Mouse (Mus musculus) ES-Bruce4 (cell line): ENCODE measurements around the gene Cpn1. TPM values are rescaled to one million over a fixed set of nuclear protein-coding genes. Genes with fewer than 3 reads are reported as not detected.

Experiments used
- H3K27ac ChIP-seq: 2 replicates; pipeline ENCODE4 v1.5.1; 2012; ENCODE audit warnings: low read length, inconsistent platforms; ENCODE audit not compliant: insufficient read depth
- H3K27me3 ChIP-seq: 2 replicates; pipeline ENCODE4 v1.6.1; 2012; ENCODE audit warnings: mild to moderate bottlenecking, low read length, inconsistent platforms; ENCODE audit not compliant: control insufficient read depth, poor library complexity, insufficient read depth, severe bottlenecking
- H3K36me3 ChIP-seq: 2 replicates; pipeline ENCODE4 v1.6.1; 2012; ENCODE audit warnings: inconsistent platforms, mild to moderate bottlenecking, low read length, moderate library complexity; ENCODE audit not compliant: control insufficient read depth, poor library complexity, insufficient read depth, severe bottlenecking
- H3K4me1 ChIP-seq: one replicate; pipeline ENCODE4 v1.8.1; 2011; ENCODE audit warnings: low read length; ENCODE audit not compliant: control insufficient read depth, insufficient read depth
- H3K4me3 ChIP-seq: 2 replicates; pipeline ENCODE4 v1.5.1; 2011; ENCODE audit warnings: low read depth, mild to moderate bottlenecking, low read length
- H3K9ac ChIP-seq: 2 replicates; pipeline ENCODE4 v1.6.1; 2012; ENCODE audit warnings: low read depth, mild to moderate bottlenecking, inconsistent platforms; ENCODE audit not compliant: poor library complexity, severe bottlenecking
- H3K9me3 ChIP-seq: replicated peaks from 2 replicates; pipeline ENCODE4 v1.6.1; 2012; ENCODE audit warnings: mild to moderate bottlenecking, low read length, inconsistent platforms; ENCODE audit not compliant: control insufficient read depth, poor library complexity, insufficient read depth, severe bottlenecking
- CTCF ChIP-seq: IDR thresholded peaks from one replicate; pipeline ENCODE4 v1.8.1; 2011; ENCODE audit warnings: low read depth, low read length
- EP300 ChIP-seq: IDR thresholded peaks from 2 replicates; pipeline ENCODE4 v1.6.1; 2011; ENCODE audit warnings: low read depth, low read length; ENCODE audit not compliant: insufficient read depth
- POLR2A ChIP-seq: IDR thresholded peaks from one replicate; pipeline ENCODE4 v1.8.1; 2011; ENCODE audit warnings: low read length; ENCODE audit not compliant: insufficient read depth
- polyA plus RNA-seq: library from polyadenylated mRNA; stranded (reverse); fragments of >200 nt; gene quantifications from 2 replicates; pipeline ENCODE4 v1.2.4, GENCODE M21; 2011; ENCODE audit warnings: low read depth; ENCODE audit not compliant: missing spikeins, insufficient read depth, insufficient read length

Gene Cpn1
- polyA plus RNA-seq, 1 experiment, result 1.2 TPM

DNA sequence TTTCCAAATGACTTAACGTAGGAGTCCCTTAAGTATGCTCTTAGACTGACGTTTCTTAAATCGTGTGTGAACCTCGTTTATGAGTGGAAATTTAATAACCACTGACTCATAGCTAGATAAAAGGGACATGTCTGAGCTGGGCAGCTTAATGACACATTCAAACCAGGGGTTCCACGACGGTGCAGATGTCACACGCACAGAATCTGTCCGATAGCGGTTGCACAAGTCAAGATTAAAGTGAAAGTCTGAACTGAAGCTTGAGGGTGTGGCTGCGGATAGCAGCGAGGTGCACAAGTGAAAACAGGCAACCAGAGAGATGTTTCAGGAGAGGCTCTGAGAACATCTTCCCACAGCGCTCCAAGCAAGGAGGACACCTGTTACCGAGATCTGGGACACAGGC is 64.9 kb downstream of the Cpn1 start:
- Histone ChIP-seq H3K4me3 (no peak overlapping the region), H3K9me3 (no peaks in the 10 kb centered on the region), H3K4me1 (peaks cover 5% of the 10 kb centered on the region), H3K27ac (no peak overlapping the region), H3K9ac (no peak overlapping the region), H3K27me3 (no peaks in the 10 kb centered on the region), H3K36me3 (no peaks in the 10 kb centered on the region)
- TF ChIP-seq POLR2A, result no peak
- TF ChIP-seq EP300, result no peak
- no peak for TF ChIP-seq CTCF

DNA sequence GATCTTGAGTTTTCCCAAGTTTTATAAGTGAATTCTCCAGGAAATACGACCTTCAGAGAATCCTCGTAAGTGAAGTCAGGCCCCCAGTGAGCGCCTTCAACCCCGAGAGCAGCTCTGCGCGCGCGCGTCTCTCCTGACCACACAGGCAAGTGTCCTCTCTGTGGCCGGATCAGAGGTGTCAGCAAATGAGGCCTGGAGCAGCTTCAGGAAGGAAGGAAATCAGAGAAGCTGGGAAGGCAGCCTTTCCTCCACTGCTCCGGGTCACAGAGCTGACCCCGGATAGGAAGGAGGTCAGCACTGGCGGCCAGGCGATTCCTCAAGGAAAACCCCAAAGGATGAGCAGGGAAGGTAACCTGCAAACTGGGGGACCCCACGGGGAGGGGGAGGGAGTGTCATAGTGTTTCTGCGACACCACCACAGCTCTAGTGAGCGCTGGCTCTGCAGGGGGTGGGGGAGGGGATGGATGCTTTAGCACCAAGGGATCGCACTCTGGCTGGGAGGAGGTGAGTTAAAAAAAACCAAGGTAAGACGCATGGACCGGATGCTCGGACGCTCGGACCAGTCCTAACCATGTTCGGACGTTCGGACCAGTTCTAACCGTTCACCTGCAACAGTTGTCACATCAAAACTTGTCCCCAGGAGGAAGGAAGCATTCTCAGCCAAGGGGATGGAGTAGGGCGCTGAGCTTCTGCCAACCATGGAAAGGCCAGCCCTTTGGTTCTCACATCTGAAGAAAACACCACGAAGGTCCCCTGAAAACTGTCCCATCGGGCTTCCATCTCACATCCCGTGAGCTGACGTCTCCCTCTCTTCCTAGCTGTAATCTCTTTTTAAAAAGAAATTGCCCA is 65.7 kb downstream of the Cpn1 start:
- peaks cover 5% of the 10 kb centered on the region for H3K4me1 ChIP-seq
- no peaks in the 10 kb centered on the region for H3K27me3 ChIP-seq
- no peak overlapping the region for H3K27ac ChIP-seq
- no peak overlapping the region for H3K9ac ChIP-seq
- no peaks in the 10 kb centered on the region for H3K9me3 ChIP-seq
- TF ChIP-seq POLR2A (no peak), CTCF (no peak), EP300 (no peak)
- no peak overlapping the region for H3K4me3 ChIP-seq
- H3K36me3 ChIP-seq, result no peaks in the 10 kb centered on the region

DNA sequence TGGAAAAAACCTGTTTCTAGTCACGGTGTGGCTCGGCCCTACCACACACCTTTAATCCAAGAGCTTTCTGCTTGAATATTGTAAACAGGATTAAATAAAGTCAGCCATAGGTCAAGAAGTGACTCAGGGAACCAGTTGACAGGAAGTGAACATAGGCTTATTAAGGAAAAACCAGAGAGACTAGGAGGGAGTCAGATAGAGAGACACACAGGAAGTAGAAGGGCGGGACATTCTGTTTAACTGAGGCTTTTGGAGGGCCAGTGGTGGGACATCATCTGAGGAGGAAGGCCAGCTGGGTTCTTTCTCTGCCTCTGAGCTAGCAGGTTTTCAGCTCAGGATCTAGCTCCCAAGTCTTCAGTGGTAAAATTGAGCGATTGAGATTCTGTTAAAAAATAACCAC is 66.5 kb downstream of the Cpn1 start:
- Histone ChIP-seq H3K9me3 (no peaks in the 10 kb centered on the region), H3K9ac (no peak overlapping the region), H3K4me1 (peaks cover 4% of the 10 kb centered on the region), H3K27me3 (no peaks in the 10 kb centered on the region), H3K36me3 (no peaks in the 10 kb centered on the region), H3K4me3 (no peak overlapping the region), H3K27ac (no peak overlapping the region)
- no peak for TF ChIP-seq POLR2A

DNA sequence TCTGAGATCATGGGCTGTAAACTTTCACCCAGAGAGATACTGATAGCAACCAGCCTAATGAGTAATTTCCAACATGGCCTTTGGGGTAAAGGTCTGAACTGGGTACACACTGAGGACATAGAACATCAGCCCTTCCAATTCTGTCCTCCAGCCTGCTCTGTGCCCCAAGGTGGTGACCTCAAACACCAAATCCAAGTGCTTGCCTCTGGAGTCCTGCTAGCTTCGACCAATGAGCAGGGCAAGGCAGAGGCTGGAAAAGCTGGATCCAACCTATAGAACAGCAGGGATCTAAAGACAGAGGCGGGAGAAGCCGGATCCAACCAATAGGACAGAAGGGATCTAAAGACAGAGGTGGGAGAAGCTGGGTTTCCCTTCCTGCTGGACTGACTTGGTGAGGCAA is 67.5 kb downstream of the Cpn1 start:
- Histone ChIP-seq H3K9ac (no peak overlapping the region), H3K36me3 (no peaks in the 10 kb centered on the region), H3K4me1 (peaks cover 3% of the 10 kb centered on the region), H3K27me3 (no peaks in the 10 kb centered on the region), H3K4me3 (no peak overlapping the region), H3K27ac (no peak overlapping the region), H3K9me3 (no peaks in the 10 kb centered on the region)
- TF ChIP-seq POLR2A (no peak), EP300 (no peak), CTCF (no peak)

DNA sequence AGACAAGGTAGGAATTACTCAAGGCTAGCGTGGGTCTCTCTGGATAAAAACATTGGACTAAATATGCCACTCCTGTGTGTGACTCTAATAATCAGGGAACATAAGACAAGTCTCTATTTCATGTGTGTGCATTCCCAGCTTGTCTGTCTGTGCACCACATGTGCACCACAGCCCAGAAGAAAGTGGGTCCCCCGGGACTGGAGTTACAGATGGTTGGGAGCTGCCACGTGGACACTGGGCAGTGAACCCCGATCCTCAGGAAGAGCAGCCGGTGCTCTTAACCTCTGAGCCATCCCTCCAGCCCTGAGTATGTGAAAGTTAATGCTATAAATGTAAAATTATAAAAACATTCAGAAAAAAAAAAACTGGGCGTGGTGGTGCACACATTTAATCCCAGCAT is 68.6 kb downstream of the Cpn1 start:
- Histone ChIP-seq H3K27ac (no peak overlapping the region), H3K9ac (no peak overlapping the region), H3K4me3 (no peak overlapping the region), H3K4me1 (peaks cover 3% of the 10 kb centered on the region), H3K36me3 (no peaks in the 10 kb centered on the region), H3K9me3 (no peaks in the 10 kb centered on the region), H3K27me3 (no peaks in the 10 kb centered on the region)
- TF ChIP-seq EP300, result no peak

DNA sequence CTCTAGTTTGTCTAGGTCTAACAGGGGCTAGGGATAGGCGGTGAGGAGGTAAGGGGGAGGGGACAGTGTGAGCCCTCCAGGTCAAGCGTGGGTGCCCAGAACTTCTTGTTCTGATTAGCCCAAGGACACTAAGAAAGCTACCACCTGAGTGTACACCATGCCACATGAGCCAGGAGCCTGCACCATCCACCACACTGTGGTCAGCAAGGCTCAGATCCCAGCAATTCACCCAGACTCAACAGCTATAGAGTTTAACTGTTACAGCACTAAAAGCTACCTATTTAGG is 69.0 kb downstream of the Cpn1 start:
- Histone ChIP-seq H3K4me1 (peaks cover 3% of the 10 kb centered on the region), H3K4me3 (no peak overlapping the region), H3K27me3 (no peaks in the 10 kb centered on the region), H3K9ac (no peak overlapping the region), H3K9me3 (no peaks in the 10 kb centered on the region), H3K36me3 (no peaks in the 10 kb centered on the region), H3K27ac (no peak overlapping the region)
- no peak for TF ChIP-seq EP300
- no peak for TF ChIP-seq POLR2A
- no peak for TF ChIP-seq CTCF
